Mouse (Mus musculus) ES-Bruce4 (cell line): ENCODE results near the gene Ankrd12. TPM values are rescaled to one million over a fixed set of nuclear protein-coding genes. Genes with fewer than 3 reads are reported as not detected.

Source experiments
- H3K27ac ChIP-seq: 2 replicates; pipeline ENCODE4 v1.5.1; 2012; ENCODE audit warnings: low read length, inconsistent platforms; ENCODE audit not compliant: insufficient read depth
- H3K27me3 ChIP-seq: 2 replicates; pipeline ENCODE4 v1.6.1; 2012; ENCODE audit warnings: mild to moderate bottlenecking, low read length, inconsistent platforms; ENCODE audit not compliant: control insufficient read depth, poor library complexity, insufficient read depth, severe bottlenecking
- H3K36me3 ChIP-seq: 2 replicates; pipeline ENCODE4 v1.6.1; 2012; ENCODE audit warnings: inconsistent platforms, mild to moderate bottlenecking, low read length, moderate library complexity; ENCODE audit not compliant: control insufficient read depth, poor library complexity, insufficient read depth, severe bottlenecking
- H3K4me1 ChIP-seq: one replicate; pipeline ENCODE4 v1.8.1; 2011; ENCODE audit warnings: low read length; ENCODE audit not compliant: control insufficient read depth, insufficient read depth
- H3K4me3 ChIP-seq: 2 replicates; pipeline ENCODE4 v1.5.1; 2011; ENCODE audit warnings: low read depth, mild to moderate bottlenecking, low read length
- H3K9ac ChIP-seq: 2 replicates; pipeline ENCODE4 v1.6.1; 2012; ENCODE audit warnings: low read depth, mild to moderate bottlenecking, inconsistent platforms; ENCODE audit not compliant: poor library complexity, severe bottlenecking
- H3K9me3 ChIP-seq: replicated peaks from 2 replicates; pipeline ENCODE4 v1.6.1; 2012; ENCODE audit warnings: mild to moderate bottlenecking, low read length, inconsistent platforms; ENCODE audit not compliant: control insufficient read depth, poor library complexity, insufficient read depth, severe bottlenecking
- CTCF ChIP-seq: IDR thresholded peaks from one replicate; pipeline ENCODE4 v1.8.1; 2011; ENCODE audit warnings: low read depth, low read length
- EP300 ChIP-seq: IDR thresholded peaks from 2 replicates; pipeline ENCODE4 v1.6.1; 2011; ENCODE audit warnings: low read depth, low read length; ENCODE audit not compliant: insufficient read depth
- POLR2A ChIP-seq: IDR thresholded peaks from one replicate; pipeline ENCODE4 v1.8.1; 2011; ENCODE audit warnings: low read length; ENCODE audit not compliant: insufficient read depth
- polyA plus RNA-seq: library from polyadenylated mRNA; stranded (reverse); fragments of >200 nt; gene quantifications from 2 replicates; pipeline ENCODE4 v1.2.4, GENCODE M21; 2011; ENCODE audit warnings: low read depth; ENCODE audit not compliant: missing spikeins, insufficient read depth, insufficient read length

The Ankrd12 gene
- polyA plus RNA-seq, 1 experiment, result 21.8 TPM

GRCm38 (mm10) chr17:65952083-65952482 lies 124.8 kb downstream of the Ankrd12 start:
- H3K36me3 ChIP-seq, result peaks cover 3% of the 10 kb centered on the region
- no peaks in the 10 kb centered on the region for H3K27me3 ChIP-seq
- H3K4me3 ChIP-seq, result no peak overlapping the region
- no peaks in the 10 kb centered on the region for H3K9me3 ChIP-seq
- H3K27ac ChIP-seq, result no peak overlapping the region
- no peak overlapping the region for H3K9ac ChIP-seq
- TF ChIP-seq EP300 (no peak), POLR2A (no peak), CTCF (no peak)
- H3K4me1 ChIP-seq, result no peaks in the 10 kb centered on the region

- peak within 1 kb of the TSS; percentile 80 for H3K4me3 ChIP-seq
- H3K4me1 ChIP-seq, result no peaks in the 10 kb centered on the region
- TF ChIP-seq POLR2A, result peak; percentile 22
- peak; percentile 71 for TF ChIP-seq CTCF
- TF ChIP-seq EP300, result no peak
Observed at GRCm38 (mm10) chr17:65950622-65951404, 126.1 kb downstream of the Ankrd12 start, which contains the start of gene Twsg1. Twsg1 (minus strand) TSS chr17:65951226.

DNA sequence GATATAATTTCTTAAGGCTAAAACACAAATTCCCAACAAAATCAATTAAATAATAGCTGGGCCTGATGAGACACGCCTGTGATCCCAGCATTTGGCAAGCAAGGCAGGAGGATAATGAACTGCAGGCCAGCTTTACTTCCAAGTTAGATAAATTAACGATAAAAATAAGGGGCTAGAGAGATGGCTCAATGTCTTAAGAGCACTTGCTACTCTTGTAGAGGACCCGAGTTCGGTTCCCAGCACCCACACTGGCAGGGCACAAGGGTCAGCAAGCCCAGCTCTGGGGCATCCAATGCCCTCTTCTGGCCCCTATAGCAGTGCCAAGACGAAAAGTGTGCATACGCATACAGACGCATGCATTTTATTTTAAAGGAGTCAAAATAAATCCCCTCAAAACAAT lies 126.7 kb downstream of the Ankrd12 start:
- no peaks in the 10 kb centered on the region for H3K27me3 ChIP-seq
- H3K4me3 ChIP-seq, result peak overlapping the region; percentile 80
- no peak overlapping the region for H3K27ac ChIP-seq
- peaks cover 8% of the 10 kb centered on the region for H3K36me3 ChIP-seq
- no peak for TF ChIP-seq POLR2A
- TF ChIP-seq CTCF, result no peak
- no peak for TF ChIP-seq EP300
- H3K9me3 ChIP-seq, result no peaks in the 10 kb centered on the region
- no peaks in the 10 kb centered on the region for H3K4me1 ChIP-seq
- peak overlapping the region; percentile 97 for H3K9ac ChIP-seq

More at GRCm38 (mm10) chr17:65950622-65951404, 126.1 kb downstream of the Ankrd12 start, which contains the start of gene Twsg1:
- Histone ChIP-seq H3K9ac (peak within 1 kb of the TSS; percentile 97), H3K9me3 (no peaks in the 10 kb centered on the region), H3K27me3 (no peaks in the 10 kb centered on the region), H3K36me3 (peaks cover 8% of the 10 kb centered on the region), H3K27ac (no peak within 1 kb of the TSS)

- H3K27ac ChIP-seq, result no peak overlapping the region
- peaks cover 8% of the 10 kb centered on the region for H3K36me3 ChIP-seq
- no peak overlapping the region for H3K9ac ChIP-seq
- H3K4me1 ChIP-seq, result peaks cover 1% of the 10 kb centered on the region
- H3K27me3 ChIP-seq, result no peaks in the 10 kb centered on the region
- no peak overlapping the region for H3K4me3 ChIP-seq
- H3K9me3 ChIP-seq, result no peaks in the 10 kb centered on the region
- no peak for TF ChIP-seq EP300
Observed at GRCm38 (mm10) chr17:65947307-65947706, 129.6 kb downstream of the Ankrd12 start.

- no peaks in the 10 kb centered on the region for H3K27me3 ChIP-seq
- H3K27ac ChIP-seq, result no peak overlapping the region
- H3K4me1 ChIP-seq, result peaks cover 1% of the 10 kb centered on the region
- TF ChIP-seq CTCF (no peak), EP300 (no peak), POLR2A (no peak)
- H3K36me3 ChIP-seq, result peaks cover 8% of the 10 kb centered on the region
- no peaks in the 10 kb centered on the region for H3K9me3 ChIP-seq
- H3K4me3 ChIP-seq, result no peak overlapping the region
- no peak overlapping the region for H3K9ac ChIP-seq
Observed at GRCm38 (mm10) chr17:65945420-65945819, 131.5 kb downstream of the Ankrd12 start.

GRCm38 (mm10) chr17:65942394-65942793 lies 134.5 kb downstream of the Ankrd12 start:
- H3K27ac ChIP-seq, result no peak overlapping the region
- no peak overlapping the region for H3K4me3 ChIP-seq
- no peak overlapping the region for H3K9ac ChIP-seq
- peaks cover 1% of the 10 kb centered on the region for H3K4me1 ChIP-seq
- TF ChIP-seq POLR2A (no peak), CTCF (no peak), EP300 (no peak)
- no peaks in the 10 kb centered on the region for H3K27me3 ChIP-seq
- H3K9me3 ChIP-seq, result no peaks in the 10 kb centered on the region
- H3K36me3 ChIP-seq, result peaks cover 10% of the 10 kb centered on the region
